Mouse (Mus musculus) forelimb bud, embryonic 11.5 days (tissue): ENCODE data around the gene Thap11.

Source experiments
- DNase-seq: peaks from one replicate; pipeline ENCODE4 v3.0.0-alpha.2; 2012; ENCODE audit warnings: low read depth, low spot score

The Thap11 gene

DNA sequence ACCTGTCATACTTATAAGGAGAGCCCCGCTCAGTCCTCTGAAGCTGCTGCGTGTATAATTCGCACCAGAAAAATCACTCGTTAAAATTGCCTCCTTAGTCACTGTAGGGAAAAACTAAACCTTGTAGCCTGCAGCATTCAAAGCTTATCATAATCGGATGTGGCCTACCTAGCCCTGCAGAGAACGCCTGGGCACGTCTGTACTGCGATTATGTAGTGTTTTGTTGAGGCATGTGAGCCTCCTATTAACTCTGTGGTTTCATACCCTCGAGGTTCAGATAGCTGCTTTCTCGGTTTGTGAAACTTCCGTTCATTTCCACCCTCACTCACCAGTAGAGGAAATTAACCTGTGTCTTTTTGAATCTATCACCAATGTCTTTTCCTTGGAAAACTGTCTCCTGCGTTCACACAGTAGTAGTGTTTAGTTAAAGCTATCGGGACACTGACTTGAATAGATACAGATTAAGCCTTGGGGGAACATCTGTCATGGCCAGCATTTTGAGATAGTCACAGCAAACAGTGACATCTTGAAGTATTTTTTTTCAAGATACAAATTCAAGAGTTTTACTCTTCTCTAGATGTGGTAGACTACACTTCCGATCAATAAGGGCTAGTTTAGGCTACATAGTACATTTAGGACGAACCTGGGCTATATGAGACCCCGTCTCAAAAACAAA lies 46.1 kb downstream of the Thap11 start:
- no peak for DNase-seq
